Mouse (Mus musculus) forebrain, embryonic 13.5 days (tissue): ENCODE data around the gene Vmn1r83. TPM values are rescaled to one million over a fixed set of nuclear protein-coding genes. Genes with fewer than 3 reads are reported as not detected.

Experiments
- ATAC-seq: fragments of 200-750 bp; cut with Nextera tagmentation; 2 replicates; pipeline ENCODE4 v1.8.0; 2017
- H3K27ac ChIP-seq: fragments of 300-500 bp; sonication (generic); 2 replicates; pipeline ENCODE4 v1.5.1; 2015; ENCODE audit warnings: inconsistent platforms, mild to moderate bottlenecking, moderate library complexity
- H3K27me3 ChIP-seq: fragments of 300-500 bp; sonication (generic); 2 replicates; pipeline ENCODE4 v1.6.1; 2015; ENCODE audit warnings: mild to moderate bottlenecking, inconsistent platforms
- H3K36me3 ChIP-seq: fragments of 300-500 bp; sonication (generic); 2 replicates; pipeline ENCODE4 v1.6.1; 2015; ENCODE audit warnings: mild to moderate bottlenecking, inconsistent platforms; ENCODE audit not compliant: poor library complexity, severe bottlenecking
- H3K4me1 ChIP-seq: fragments of 300-500 bp; sonication (generic); 2 replicates; pipeline ENCODE4 v1.6.1; 2015; ENCODE audit warnings: inconsistent platforms
- H3K4me2 ChIP-seq: fragments of 300-500 bp; sonication (generic); 2 replicates; pipeline ENCODE4 v1.6.1; 2015; ENCODE audit warnings: inconsistent platforms, mild to moderate bottlenecking, moderate library complexity
- H3K4me3 ChIP-seq: fragments of 300-500 bp; sonication (generic); 2 replicates; pipeline ENCODE4 v1.5.1; 2015; ENCODE audit warnings: mild to moderate bottlenecking, inconsistent platforms
- H3K9ac ChIP-seq: fragments of 300-500 bp; sonication (generic); 2 replicates; pipeline ENCODE4 v1.6.1; 2015; ENCODE audit warnings: mild to moderate bottlenecking, inconsistent platforms
- H3K9me3 ChIP-seq: fragments of 300-500 bp; sonication (generic); replicated peaks from 2 replicates; pipeline ENCODE4 v1.6.1; 2016; ENCODE audit warnings: inconsistent platforms
- WGBS: fragments of 180-500 bp; shearing (Covaris S2); methylation state at CpG from one replicate; pipeline ENCODE4 v1.1.7; 2015; 5-methylcytosine and 5-hydroxymethylcytosine counted together
- microRNA-seq: library from miRNA; unstranded; fragments of <30 nt; microRNA quantifications from one replicate; pipeline ENCODE4, GENCODE M21; 2016
- polyA plus RNA-seq: library from polyadenylated mRNA; unstranded; fragments of >200 nt; fragmentation: Nextera tagmentation; extraction: Ambion mirVana; gene quantifications from 2 replicates; pipeline ENCODE4 v1.2.1, GENCODE M21; 2015

Vmn1r83 gene
- polyA plus RNA-seq = not detected in 2 replicates

DNA sequence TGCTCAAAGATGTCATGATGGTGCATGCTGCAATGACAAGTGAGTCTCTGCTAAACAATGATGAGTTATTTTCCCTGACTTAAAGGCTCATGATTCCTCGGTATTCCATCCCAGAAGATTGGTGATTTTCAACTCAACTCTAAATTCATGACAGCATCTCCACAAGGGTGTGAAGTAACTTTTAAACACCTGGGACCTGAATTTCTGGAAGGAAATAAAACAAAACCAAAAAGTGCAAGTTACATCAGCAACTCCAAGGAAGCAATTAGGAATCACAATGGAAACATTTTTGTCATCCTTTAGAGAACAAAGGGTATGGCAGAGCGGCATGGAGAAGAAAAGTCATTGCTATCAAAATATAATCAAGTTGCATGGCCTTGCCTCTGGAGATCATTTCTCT, at the start of gene Vmn1r83:
Vmn1r83 (minus strand) TSS at position 101 of the 400 bp plus-strand sequence.
- WGBS = 87% methylated on average over 2 of the region's 2 CpGs
- Histone ChIP-seq H3K27ac (no peak within 1 kb of the TSS), H3K4me3 (no peak within 1 kb of the TSS), H3K36me3 (no peaks in the 10 kb centered on the region), H3K9me3 (peaks cover 30% of the 10 kb centered on the region), H3K4me2 (no peak within 1 kb of the TSS), H3K27me3 (no peaks in the 10 kb centered on the region), H3K9ac (no peak within 1 kb of the TSS), H3K4me1 (no peaks in the 10 kb centered on the region)
- no peak for ATAC-seq

- WGBS = 53% methylated on average over 1 of the region's 1 CpGs
- no peak for ATAC-seq
These were observed 39.9 kb upstream of the Vmn1r83 start, which contains the start of gene Vmn1r84 for GRCm38 (mm10) chr7:12369173-12369572. Gene Vmn1r84, minus strand, starts transcription at chr7:12369273.

GRCm38 (mm10) chr7:12300130-12300529, 29.2 kb downstream of the Vmn1r83 start, which contains the start of gene Vmn1r82:
Gene Vmn1r82, plus strand, starts transcription at chr7:12300430.
- no peaks in the 10 kb centered on the region for H3K36me3 ChIP-seq
- no peak for ATAC-seq

More at GRCm38 (mm10) chr7:12369173-12369572, 39.9 kb upstream of the Vmn1r83 start, which contains the start of gene Vmn1r84:
- Histone ChIP-seq H3K9ac (no peak within 1 kb of the TSS), H3K27me3 (no peaks in the 10 kb centered on the region), H3K27ac (no peak within 1 kb of the TSS), H3K4me3 (no peak within 1 kb of the TSS), H3K4me2 (no peak within 1 kb of the TSS), H3K9me3 (peaks cover 9% of the 10 kb centered on the region; the same call in 1 of the 2 replicates), H3K4me1 (no peaks in the 10 kb centered on the region), H3K36me3 (no peaks in the 10 kb centered on the region)

More at GRCm38 (mm10) chr7:12300130-12300529, 29.2 kb downstream of the Vmn1r83 start, which contains the start of gene Vmn1r82:
- H3K27ac ChIP-seq = no peak within 1 kb of the TSS
- H3K4me3 ChIP-seq = no peak within 1 kb of the TSS
- H3K4me2 ChIP-seq = no peak within 1 kb of the TSS
- H3K4me1 ChIP-seq = no peaks in the 10 kb centered on the region
- no peaks in the 10 kb centered on the region for H3K27me3 ChIP-seq
- H3K9me3 ChIP-seq = peaks cover 14% of the 10 kb centered on the region
- 69% methylated on average over 2 of the region's 2 CpGs for WGBS
- H3K9ac ChIP-seq = no peak within 1 kb of the TSS

Small RNA genes within 50 kb of the gene (microRNA-seq; reads per million reads assigned to microRNA genes)
- gene Gm23521 = not detected

Other genes starting within 250 kb of the Vmn1r83 start
- not detected in 2 replicates for gene Vmn1r78, start 179.2 kb downstream of the Vmn1r83 start, polyA plus RNA-seq
- gene Vmn1r79, start 158.2 kb downstream of the Vmn1r83 start, polyA plus RNA-seq = not detected in 2 replicates
- gene Vmn1r80, start 140.2 kb downstream of the Vmn1r83 start, polyA plus RNA-seq = not detected in 2 replicates
- not detected in 2 replicates for gene Vmn1r81, start 61.2 kb downstream of the Vmn1r83 start, polyA plus RNA-seq
- gene Vmn1r82, start 29.1 kb downstream of the Vmn1r83 start, polyA plus RNA-seq = not detected in 2 replicates
- not detected in 2 replicates for gene Vmn1r84, start 39.8 kb upstream of the Vmn1r83 start, polyA plus RNA-seq
- gene Zfp551, start 93.3 kb upstream of the Vmn1r83 start, polyA plus RNA-seq = 5.5 and 6.9 TPM in 2 replicates
- 48.8 and 50.7 TPM in 2 replicates for gene Zfp606, start 148.8 kb upstream of the Vmn1r83 start, polyA plus RNA-seq
- not detected in 2 replicates for gene 2900092C05Rik, start 183.0 kb upstream of the Vmn1r83 start, polyA plus RNA-seq